ENCODE assay signal across 8 mouse cellular contexts in genomic region chr11:82746138-82746537, GRCm38 (mm10). TPM values are rescaled to one million over a fixed set of nuclear protein-coding genes. Genes with fewer than 3 reads are reported as not detected.
DNase-seq lines count a peak whose midpoint lies in the region; ATAC-seq and TF ChIP-seq lines count a peak whose summit lies in the region.
"Had no signal": no experiment of that assay in that cellular context is flagged by ENCODE, and none has a peak within 500 bp of the region (broad histone marks: within the 10 kb centered on the region; RNA-seq: fewer than 3 reads in every experiment).

No protein-coding gene starts in this region.

- no peaks in the 10 kb centered on the region for H3K9me3 ChIP-seq in G1E (replicated peaks)
- H3K9me3 ChIP-seq: heart, embryonic 13.5 days had no signal

- H3K4me1 ChIP-seq in G1E (ENCODE audit: insufficient read depth, low read depth, low read length) = peaks cover 24% of the 10 kb centered on the region
- H3K4me1 ChIP-seq: heart, embryonic 13.5 days had no signal

- TF ChIP-seq CTCF in G1E (IDR thresholded peaks at IDR 0.05; ENCODE audit: low read depth, low read length) = peak; percentile 57; the same call in 1 of the 2 replicates

- H3K4me3 ChIP-seq in G1E (ENCODE audit: low read depth, low read length) = no peak overlapping the region

- DNase-seq in left cerebral cortex, postnatal 14 days (ENCODE audit: low spot score in 2 of 2) = peak; percentile 10 to 15
- no peak for DNase-seq in left cerebral cortex, adult 8-10 months (ENCODE audit: low spot score in 2 of 2)
- no peak for DNase-seq in G1E (ENCODE audit: low spot score)
- DNase-seq in adrenal gland, postnatal 36 days = peak; percentile 38 to 49
- peak; percentile 34 to 65 for DNase-seq in heart, postnatal 14 days
- peak; percentile 83 for DNase-seq in lung, postnatal 36 days
- peak; percentile 32 to 60 for DNase-seq in thymus, postnatal 10 days (ENCODE audit: low spot score in 2 of 2)

- no peak for ATAC-seq in G1E (ENCODE audit: extremely low read depth, insufficient number of reproducible peaks, low FRiP score, poor library complexity, severe bottlenecking)

- intact Hi-C loops in left cerebral cortex, postnatal 14 days (cut with DNase I) = no loop called here
- intact Hi-C loops in heart, postnatal 14 days (cut with DNase I) = loop anchor here (1.0 to 5.0 kb wide), 2 partner anchors 126 to 145 kb away; partner anchors contain the start of gene Rffl

- peaks cover 18% of the 10 kb centered on the region for H3K27me3 ChIP-seq in G1E (ENCODE audit: insufficient read depth, low read length)

- no peaks in the 10 kb centered on the region for H3K36me3 ChIP-seq in G1E (replicated peaks)
- H3K36me3 ChIP-seq: heart, embryonic 13.5 days had no signal

RNA-seq across cellular contexts. Expression of gene Cct6b, which starts 18.0 kb away (rescaled TPM):
- under 1 TPM in 1 of 2 experiments, not detected in 1; 0.17 TPM for total RNA-seq in left cerebral cortex, postnatal 14 days (2021)
- total RNA-seq in left cerebral cortex, adult 8-10 months (2022) = under 1 TPM; 0.37 to 0.74 (median 0.52) TPM
- 0.53 and 3.5 TPM in 2 replicates for total RNA-seq in G1E (2014; fragmentation: Nextera tagmentation)
- total RNA-seq in G1E (2017) = 0.17 and 0.44 TPM in 2 replicates
- 0.29 and 0.30 TPM in 2 replicates for polyA plus RNA-seq in G1E (2012)
- total RNA-seq in adrenal gland, postnatal 36 days (2021) = under 1 TPM; 0.63 to 0.99 TPM
- total RNA-seq in heart, postnatal 14 days (2021) = under 1 TPM in 1 of 2 experiments, not detected in 1; 0.33 TPM

RNA-seq across cellular contexts. Expression of gene Zfp830, which starts 18.0 kb away (rescaled TPM):
- 10 to 100 TPM; 15.4 to 16.1 TPM for total RNA-seq in left cerebral cortex, postnatal 14 days (2021)
- total RNA-seq in left cerebral cortex, adult 8-10 months (2022) = 10 to 100 TPM; 14.5 to 15.7 (median 14.8) TPM
- total RNA-seq in G1E (2014; fragmentation: Nextera tagmentation) (22.3 and 25.1 TPM in 2 replicates), G1E (2017) (43.6 and 49.1 TPM in 2 replicates)
- polyA plus RNA-seq in G1E (2012) = 21.2 and 22.2 TPM in 2 replicates
- 10 to 100 TPM; 21.3 to 23.0 TPM for total RNA-seq in adrenal gland, postnatal 36 days (2021)
- 10 to 100 TPM; 15.3 to 16.5 TPM for total RNA-seq in heart, postnatal 14 days (2021)

RNA-seq across cellular contexts. Expression of gene Lig3, which starts 34.8 kb away (rescaled TPM):
- 10 to 100 TPM; 27.3 to 30.2 TPM for total RNA-seq in left cerebral cortex, postnatal 14 days (2021)
- 10 to 100 TPM; 18.0 to 21.9 (median 20.9) TPM for total RNA-seq in left cerebral cortex, adult 8-10 months (2022)
- total RNA-seq in G1E (2014; fragmentation: Nextera tagmentation) (43.0 and 50.2 TPM in 2 replicates), G1E (2017) (33.1 and 34.6 TPM in 2 replicates)
- 60.5 and 71.8 TPM in 2 replicates for polyA plus RNA-seq in G1E (2012)
- 10 to 100 TPM; 25.6 to 27.1 TPM for total RNA-seq in adrenal gland, postnatal 36 days (2021)
- total RNA-seq in heart, postnatal 14 days (2021) = 10 to 100 TPM; 20.6 to 21.9 TPM

Comparison
In these comparisons a context has a peak if more than half of its experiments do, and no peak if none do; other contexts are left out.
1. DNase-seq: peak in left cerebral cortex, postnatal 14 days (2 of 2), adrenal gland, postnatal 36 days (2 of 2), heart, postnatal 14 days (2 of 2), lung, postnatal 36 days (single experiment) and thymus, postnatal 10 days (2 of 2); none in left cerebral cortex, adult 8-10 months (0 of 2) and G1E (single experiment).